In genomic region chr11:100391081-100391883, GRCm38 (mm10) we compare ENCODE assay signal across 9 mouse cellular contexts. TPM values are rescaled to one million over a fixed set of nuclear protein-coding genes. Genes with fewer than 3 reads are reported as not detected.
DNase-seq lines count a peak whose midpoint lies in the region; ATAC-seq and TF ChIP-seq lines count a peak whose summit lies in the region.
"Had no signal": no experiment of that assay in that cellular context is flagged by ENCODE, and none has a peak within 500 bp of the region (broad histone marks: within the 10 kb centered on the region; RNA-seq: fewer than 3 reads in every experiment).

No protein-coding gene starts in this region.

- H3K4me2 ChIP-seq in heart, embryonic 11.5 days: no peak overlapping the region
- H3K4me2 ChIP-seq in lung, embryonic 15.5 days: peak overlapping the region; percentile 19

- WGBS in heart, embryonic 11.5 days (ENCODE audit: insufficient replicate concordance): 52% methylated on average over 9 of the region's 9 CpGs
- whole genome bisulfite sequencing in lung, embryonic 15.5 days: 31% methylated on average over 9 of the region's 9 CpGs

- ATAC-seq in heart, embryonic 11.5 days (replicated peaks; ENCODE audit: insufficient number of reproducible peaks, low FRiP score, low TSS enrichment): peak; percentile 61
- peak; percentile 55 for ATAC-seq in lung, embryonic 15.5 days (ENCODE audit: borderline replicate concordance, extremely low read depth, low FRiP score, low TSS enrichment)

- TF ChIP-seq RAD21 in MEL (IDR thresholded peaks at IDR 0.05; ENCODE audit: low read depth, low read length): no peak

- no peaks in the 10 kb centered on the region for H3K9me3 ChIP-seq in MEL (replicated peaks; ENCODE audit: insufficient read depth, low read length)
- H3K9me3 ChIP-seq in heart, embryonic 11.5 days (replicated peaks; ENCODE audit: control insufficient read depth, low read length): no peaks in the 10 kb centered on the region
- H3K9me3 ChIP-seq in lung, embryonic 15.5 days: no peaks in the 10 kb centered on the region

- peaks cover 0 to 22% of the 10 kb centered on the region in 2 experiments; a peak in 2 of 4 replicates for H3K4me1 ChIP-seq in MEL (ENCODE audit: control insufficient read depth in 1 of 2, insufficient read depth in 2 of 2, low read length in 2 of 2)
- H3K4me1 ChIP-seq in heart, embryonic 11.5 days (ENCODE audit: control insufficient read depth, insufficient read depth, low read length): peaks cover 94% of the 10 kb centered on the region
- peaks cover 98% of the 10 kb centered on the region for H3K4me1 ChIP-seq in lung, embryonic 15.5 days

- no peaks in the 10 kb centered on the region; a peak in 1 of 4 replicates for H3K27me3 ChIP-seq in MEL (ENCODE audit: control insufficient read depth in 1 of 2, insufficient read depth in 2 of 2, low read length in 2 of 2)
- H3K27me3 ChIP-seq in heart, embryonic 11.5 days (ENCODE audit: control insufficient read depth, insufficient read depth, low read length): no peaks in the 10 kb centered on the region
- H3K27me3 ChIP-seq in lung, embryonic 15.5 days: no peaks in the 10 kb centered on the region

- H3K4me3 ChIP-seq in MEL (ENCODE audit: control insufficient read depth in 1 of 2, insufficient read depth in 1 of 2, low read depth in 2 of 2, low read length in 2 of 2): no peak overlapping the region
- H3K4me3 ChIP-seq in heart, embryonic 11.5 days (ENCODE audit: low read depth, low read length): no peak overlapping the region
- no peak overlapping the region for H3K4me3 ChIP-seq in lung, embryonic 15.5 days

- TF ChIP-seq POLR2A in MEL (IDR thresholded peaks at IDR 0.05; ENCODE audit: control insufficient read depth in 1 of 2, insufficient read depth in 1 of 2, low read depth in 1 of 2, low read length in 2 of 2, poor library complexity in 1 of 2): no peak

- H3K27ac ChIP-seq in MEL (ENCODE audit: control insufficient read depth, low read depth, low read length): no peak overlapping the region
- H3K27ac ChIP-seq in heart, embryonic 11.5 days (ENCODE audit: low read depth, low read length): peak overlapping the region; percentile 79; the same call in 1 of the 2 replicates
- H3K27ac ChIP-seq in lung, embryonic 15.5 days: peak overlapping the region; percentile 88

- no peak for DNase-seq in MEL (ENCODE audit: low read depth, low spot score)
- peak; percentile 70 for DNase-seq in adrenal gland, postnatal 10 days
- DNase-seq in kidney, adult 8-10 months: peak; percentile 75 to 88
- peak; percentile 72 for DNase-seq in testis, postnatal 10 days (ENCODE audit: low spot score)
- DNase-seq in thymus, postnatal 4 days: no peak
- DNase-seq in thymus, postnatal 25 days: no peak

- H3K36me3 ChIP-seq in MEL (ENCODE audit: control insufficient read depth in 1 of 2, insufficient read depth in 2 of 2, low read length in 2 of 2): peaks cover 0 to 7% of the 10 kb centered on the region in 2 experiments; a peak in 2 of 4 replicates
- no peaks in the 10 kb centered on the region for H3K36me3 ChIP-seq in heart, embryonic 11.5 days (ENCODE audit: control insufficient read depth, insufficient read depth, low read length)
- H3K36me3 ChIP-seq in lung, embryonic 15.5 days: no peaks in the 10 kb centered on the region

- TF ChIP-seq CTCF in MEL (IDR thresholded peaks at IDR 0.05 in 2 of 3, conservative IDR thresholded peaks at IDR 0.05 in 1 of 3; ENCODE audit: control insufficient read depth in 1 of 3, insufficient read depth in 1 of 3, low read depth in 2 of 3, low read length in 3 of 3, poor library complexity in 1 of 3, severe bottlenecking in 1 of 3): peak in 1 of 3 experiments; percentile 36; a peak in 2 of 6 replicates

- no peaks in the 10 kb centered on the region for H3K79me2 ChIP-seq in MEL (ENCODE audit: control insufficient read depth, insufficient read depth, low read length, poor library complexity)

- no peak for TF ChIP-seq EP300 in MEL (IDR thresholded peaks at IDR 0.05; ENCODE audit: low read depth in 1 of 2, low read length in 2 of 2)

- no peak overlapping the region for H3K9ac ChIP-seq in MEL (ENCODE audit: control insufficient read depth, low read depth, low read length, poor library complexity, severe bottlenecking)
- H3K9ac ChIP-seq in heart, embryonic 11.5 days (ENCODE audit: low read depth, low read length): no peak overlapping the region
- H3K9ac ChIP-seq in lung, embryonic 15.5 days: no peak overlapping the region

TF ChIP-seq in MEL, 35 proteins besides CTCF, POLR2A, EP300 and RAD21:
- no peak for TF ChIP-seq MYB (IDR thresholded peaks at IDR 0.05; ENCODE audit: low read depth, low read length)
- TF ChIP-seq ZNF384 (IDR thresholded peaks at IDR 0.05; ENCODE audit: low read depth, low read length): 0 out of 2 replicates have a peak, but pooled peaks have one; percentile 28

RNA-seq across cellular contexts. Expression of gene Jup, which starts 6.3 kb away (rescaled TPM):
- 1.0 and 1.4 TPM in 2 replicates for total RNA-seq in MEL (2012; rRNA removed)
- 1 to 10 TPM in 1 of 2 experiments, not detected in 1; 8.5 TPM for polyA plus RNA-seq in MEL (2012; ENCODE audit: insufficient read depth in 1 of 2, insufficient read length in 2 of 2, low read depth in 1 of 2, low replicate concordance in 2 of 2, missing spikeins in 1 of 2)
- 10 to 100 TPM; 89.6 to 99.0 TPM for total RNA-seq in adrenal gland, postnatal 10 days (2021)
- polyA plus RNA-seq in heart, embryonic 11.5 days (2014; fragmentation: Nextera tagmentation; extraction: Ambion mirVana): 72.2 and 80.6 TPM in 2 replicates
- polyA plus RNA-seq in lung, embryonic 15.5 days (2015; fragmentation: Nextera tagmentation; extraction: Ambion mirVana): 122 and 136 TPM in 2 replicates

RNA-seq across cellular contexts. Expression of gene P3h4, which starts 23.4 kb away (rescaled TPM):
- total RNA-seq in MEL (2012; rRNA removed): not detected in 2 replicates
- under 1 TPM in 1 of 2 experiments, not detected in 1; 0.88 TPM for polyA plus RNA-seq in MEL (2012; ENCODE audit: insufficient read depth in 1 of 2, insufficient read length in 2 of 2, low read depth in 1 of 2, low replicate concordance in 2 of 2, missing spikeins in 1 of 2)
- total RNA-seq in adrenal gland, postnatal 10 days (2021): 10 to 100 TPM; 29.4 to 30.1 TPM
- 67.2 and 70.6 TPM in 2 replicates for polyA plus RNA-seq in heart, embryonic 11.5 days (2014; fragmentation: Nextera tagmentation; extraction: Ambion mirVana)
- polyA plus RNA-seq in lung, embryonic 15.5 days (2015; fragmentation: Nextera tagmentation; extraction: Ambion mirVana): 71.5 and 73.4 TPM in 2 replicates

RNA-seq across cellular contexts. Expression of gene Fkbp10, which starts 24.2 kb away (rescaled TPM):
- 0.19 TPM in 1 of 2 replicates, not detected in the other for total RNA-seq in MEL (2012; rRNA removed)
- polyA plus RNA-seq in MEL (2012; ENCODE audit: insufficient read depth in 1 of 2, insufficient read length in 2 of 2, low read depth in 1 of 2, low replicate concordance in 2 of 2, missing spikeins in 1 of 2): under 1 TPM in 1 of 2 experiments, not detected in 1; 0.28 TPM
- 10 to 100 TPM; 46.5 to 49.1 TPM for total RNA-seq in adrenal gland, postnatal 10 days (2021)
- 89.3 and 107 TPM in 2 replicates for polyA plus RNA-seq in heart, embryonic 11.5 days (2014; fragmentation: Nextera tagmentation; extraction: Ambion mirVana)
- polyA plus RNA-seq in lung, embryonic 15.5 days (2015; fragmentation: Nextera tagmentation; extraction: Ambion mirVana): 142 and 143 TPM in 2 replicates
- total RNA-seq: common myeloid progenitor, adult 5-6 weeks had no signal

RNA-seq across cellular contexts. Expression of gene Hap1, which starts 35.4 kb away (rescaled TPM):
- total RNA-seq in MEL (2012; rRNA removed): 6.6 and 10.9 TPM in 2 replicates
- 10 to 100 TPM in 1 of 2 experiments, not detected in 1; 34.8 TPM for polyA plus RNA-seq in MEL (2012; ENCODE audit: insufficient read depth in 1 of 2, insufficient read length in 2 of 2, low read depth in 1 of 2, low replicate concordance in 2 of 2, missing spikeins in 1 of 2)
- total RNA-seq in adrenal gland, postnatal 10 days (2021): 10 to 100 TPM; 42.8 to 54.2 TPM
- 3.0 and 3.4 TPM in 2 replicates for polyA plus RNA-seq in heart, embryonic 11.5 days (2014; fragmentation: Nextera tagmentation; extraction: Ambion mirVana)
- polyA plus RNA-seq in lung, embryonic 15.5 days (2015; fragmentation: Nextera tagmentation; extraction: Ambion mirVana): 19.8 and 20.7 TPM in 2 replicates
- total RNA-seq: common myeloid progenitor, adult 5-6 weeks had no signal

RNA-seq across cellular contexts. Expression of gene Nt5c3b, which starts 50.3 kb away (rescaled TPM):
- 58.0 and 61.3 TPM in 2 replicates for total RNA-seq in MEL (2012; rRNA removed)
- 100 to 1,000 TPM in 1 of 2 experiments, 10 to 100 TPM in 1; 79.2 to 287 TPM for polyA plus RNA-seq in MEL (2012; ENCODE audit: insufficient read depth in 1 of 2, insufficient read length in 2 of 2, low read depth in 1 of 2, low replicate concordance in 2 of 2, missing spikeins in 1 of 2)
- total RNA-seq in adrenal gland, postnatal 10 days (2021): 10 to 100 TPM; 42.6 to 54.8 TPM
- polyA plus RNA-seq in heart, embryonic 11.5 days (2014; fragmentation: Nextera tagmentation; extraction: Ambion mirVana): 98.8 and 111 TPM in 2 replicates
- polyA plus RNA-seq in lung, embryonic 15.5 days (2015; fragmentation: Nextera tagmentation; extraction: Ambion mirVana): 129 and 133 TPM in 2 replicates

Comparison
In these comparisons a context has a peak if more than half of its experiments do, and no peak if none do; other contexts are left out.
1. DNase-seq: peak in adrenal gland, postnatal 10 days (single experiment), kidney, adult 8-10 months (2 of 2) and testis, postnatal 10 days (single experiment); none in MEL (single experiment), thymus, postnatal 4 days (single experiment) and thymus, postnatal 25 days (single experiment).
2. RNA of gene P3h4, which starts 23.4 kb away (polyA plus RNA-seq): 71.5 to 73.4 TPM in lung, embryonic 15.5 days and 67.2 to 70.6 TPM in heart, embryonic 11.5 days; 0.88 TPM in MEL; every median in the first group is over 10 times any median in the second.
3. RNA of gene Fkbp10, which starts 24.2 kb away (polyA plus RNA-seq): 142 to 143 TPM in lung, embryonic 15.5 days and 89.3 to 107 TPM in heart, embryonic 11.5 days; 0.28 TPM in MEL; every median in the first group is over 10 times any median in the second.